Mouse (Mus musculus): ENCODE measurements at regions not wholly inside any gene's neighbourhood (a gene's known extent, or its start where the extent isn't known, plus 50 kb on each side); places are given as distances from the start of the nearest gene placed in this dataset.

- TF ChIP-seq GATA1 (IDR thresholded peaks at IDR 0.05; ENCODE audit: low read length), result no peak
- TF ChIP-seq TAL1 (IDR thresholded peaks at IDR 0.05; ENCODE audit: low read length), result no peak
These were observed 156.4 kb upstream of the Tnfaip3 start for GRCm38 (mm10) chr10:19171834-19172233.
